Mouse (Mus musculus) liver, embryonic 14.5 days (tissue): ENCODE measurements around the gene Sugp2. TPM values are rescaled to one million over a fixed set of nuclear protein-coding genes. Genes with fewer than 3 reads are reported as not detected.
A peak's percentile ranks its signal among the peaks of the same experiment; 100 is the strongest.

Source experiments
- ATAC-seq: fragments of 200-750 bp; cut with Nextera tagmentation; 2 replicates; pipeline ENCODE4 v1.8.0; 2017; ENCODE audit warnings: moderate number of reproducible peaks, mild to moderate bottlenecking, moderate library complexity; ENCODE audit not compliant: insufficient read depth
- DNase-seq, 3 experiments: peaks; one replicate each; pipeline ENCODE4 v3.0.0-alpha.2; 2012 to 2013; ENCODE audit warnings: low read depth in 3 of 3, low spot score in 3 of 3
- H3K27ac ChIP-seq: fragments of 300-500 bp; sonication (generic); 2 replicates; pipeline ENCODE4 v1.5.1; 2014; ENCODE audit warnings: moderate library complexity, mild to moderate bottlenecking, control low read depth, inconsistent platforms
- H3K27me3 ChIP-seq: fragments of 300-500 bp; sonication (generic); 2 replicates; pipeline ENCODE4 v1.6.1; 2014; ENCODE audit warnings: mild to moderate bottlenecking, low read length, moderate library complexity; ENCODE audit not compliant: control insufficient read depth, insufficient read depth
- H3K36me3 ChIP-seq: fragments of 300-500 bp; sonication (generic); replicated peaks from 2 replicates; pipeline ENCODE4 v1.6.1; 2014; ENCODE audit warnings: low read depth; ENCODE audit not compliant: control insufficient read depth, insufficient read depth
- H3K4me1 ChIP-seq, 2 experiments: fragments of 200-500 bp in 1 of 2; fragments of 300-500 bp in 1 of 2; sonication (generic) in 1 of 2; replicated peaks; 2 replicates each; pipeline ENCODE4 v1.6.1; 2012 to 2014; ENCODE audit warnings: antibody characterized with exemption in 1 of 2, inconsistent platforms in 1 of 2, low read length in 1 of 2; ENCODE audit not compliant: control insufficient read depth in 2 of 2, insufficient read depth in 2 of 2
- H3K4me2 ChIP-seq: fragments of 300-500 bp; sonication (generic); 2 replicates; pipeline ENCODE4 v1.6.1; 2014; ENCODE audit warnings: low read depth, mild to moderate bottlenecking, control low read depth, moderate library complexity
- H3K4me3 ChIP-seq, 2 experiments: fragments of 200-500 bp in 1 of 2; fragments of 300-500 bp in 1 of 2; sonication (generic) in 1 of 2; 2 replicates each; pipeline ENCODE4 v1.5.1; 2012 to 2014; ENCODE audit warnings: low read depth in 2 of 2, low read length in 2 of 2, mild to moderate bottlenecking in 2 of 2, control low read depth in 1 of 2, inconsistent platforms in 1 of 2, moderate library complexity in 1 of 2; ENCODE audit not compliant: insufficient read depth in 1 of 2
- H3K9ac ChIP-seq: fragments of 300-500 bp; sonication (generic); replicated peaks from 2 replicates; pipeline ENCODE4 v1.6.1; 2014; ENCODE audit warnings: mild to moderate bottlenecking, control low read depth, moderate library complexity
- H3K9me3 ChIP-seq: fragments of 300-500 bp; sonication (generic); 2 replicates; pipeline ENCODE4 v1.6.1; 2016; ENCODE audit warnings: low read length, mixed read lengths; ENCODE audit not compliant: control insufficient read depth
- CTCF ChIP-seq: IDR thresholded peaks from 2 replicates; pipeline ENCODE4 v1.5.1; 2016; ENCODE audit warnings: antibody characterized with exemption, low read depth, control low read depth
- EP300 ChIP-seq: IDR thresholded peaks from 2 replicates; pipeline ENCODE4 v1.6.1; 2016; ENCODE audit warnings: antibody characterized with exemption, low read depth
- WGBS: fragments of 180-500 bp; shearing (Covaris S2); extraction: QIAGEN DNeasy Blood & Tissue Kit; methylation state at CpG from one replicate; pipeline ENCODE4 v1.1.7; 2014; ENCODE audit not compliant: insufficient replicate concordance; 5-methylcytosine and 5-hydroxymethylcytosine counted together
- polyA plus RNA-seq, 2 experiments: library from polyadenylated mRNA; depleted of rRNA in 1 of 2; stranded (reverse) in 1 of 2; unstranded in 1 of 2; fragments of >200 nt; fragmentation: Nextera tagmentation in 1 of 2; extraction: Ambion mirVana in 1 of 2; gene quantifications; 2 replicates each; pipeline versions ENCODE4 v1.2.1 to v1.2.3; 2012 to 2014

The Sugp2 gene
- polyA plus RNA-seq, 2 experiments, result 9.9 to 17.3 TPM

GRCm38 (mm10) chr8:70208130-70208529 is 25.9 kb upstream of the Sugp2 start:
- H3K27ac ChIP-seq, result no peak overlapping the region
- 67% methylated on average over 1 of the region's 1 CpGs for WGBS
- no peak for DNase-seq
- no peaks in the 10 kb centered on the region for H3K27me3 ChIP-seq
- no peak overlapping the region for H3K4me2 ChIP-seq
- H3K9me3 ChIP-seq, result no peaks in the 10 kb centered on the region
- no peak for TF ChIP-seq CTCF
- no peak for TF ChIP-seq EP300
- H3K36me3 ChIP-seq, result no peaks in the 10 kb centered on the region
- ATAC-seq, result no peak
- peaks cover 12 to 20% of the 10 kb centered on the region in 2 experiments for H3K4me1 ChIP-seq
- no peak overlapping the region for H3K4me3 ChIP-seq
- no peak overlapping the region for H3K9ac ChIP-seq

- Histone ChIP-seq H3K9ac (peak overlapping the region; percentile 20; the same call in 1 of the 2 replicates), H3K4me2 (peak overlapping the region; percentile 97), H3K36me3 (no peaks in the 10 kb centered on the region), H3K9me3 (no peaks in the 10 kb centered on the region), H3K27me3 (no peaks in the 10 kb centered on the region), H3K4me3 (peak overlapping the region in 1 of 2 experiments; percentile 80; a peak in 1 of 4 replicates), H3K27ac (no peak overlapping the region), H3K4me1 (peaks cover 14 to 19% of the 10 kb centered on the region in 2 experiments)
- 57% methylated on average over 8 of the region's 8 CpGs for WGBS
- TF ChIP-seq CTCF (no peak), EP300 (no peak)
- ATAC-seq (no peak), DNase-seq (no peak)
Measured at GRCm38 (mm10) chr8:70210538-70210937, 23.5 kb upstream of the Sugp2 start.

DNA sequence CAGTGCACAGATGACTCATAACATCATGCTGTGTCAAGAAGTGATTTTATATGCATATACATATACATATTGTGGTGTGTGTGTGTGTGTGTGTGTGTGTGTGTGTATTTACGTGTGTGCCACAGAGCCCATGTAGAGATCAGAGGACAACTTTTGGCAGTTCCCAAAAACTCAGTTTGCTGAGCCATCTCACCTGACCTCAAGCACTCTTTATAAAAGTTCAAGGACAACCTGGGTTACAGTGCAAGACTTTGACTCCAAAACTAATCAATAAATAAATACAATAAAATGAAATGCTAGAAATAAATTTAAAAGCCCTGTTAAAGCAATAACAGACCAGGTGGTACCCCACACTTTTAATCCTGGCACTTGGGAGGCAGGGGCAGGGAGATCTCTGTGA is 22.8 kb upstream of the Sugp2 start:
- H3K27me3 ChIP-seq, result no peaks in the 10 kb centered on the region
- peak overlapping the region; percentile 73 to 80 for H3K4me3 ChIP-seq
- DNase-seq (no peak), ATAC-seq (no peak)
- no peak overlapping the region for H3K27ac ChIP-seq
- peaks cover 14 to 19% of the 10 kb centered on the region in 2 experiments for H3K4me1 ChIP-seq
- no peak for TF ChIP-seq EP300
- TF ChIP-seq CTCF, result no peak
- peak overlapping the region; percentile 97 for H3K4me2 ChIP-seq
- peak overlapping the region; percentile 87 for H3K9ac ChIP-seq
- H3K36me3 ChIP-seq, result no peaks in the 10 kb centered on the region
- no peaks in the 10 kb centered on the region for H3K9me3 ChIP-seq
- WGBS, result 57% methylated on average over 1 of the region's 1 CpGs

DNA sequence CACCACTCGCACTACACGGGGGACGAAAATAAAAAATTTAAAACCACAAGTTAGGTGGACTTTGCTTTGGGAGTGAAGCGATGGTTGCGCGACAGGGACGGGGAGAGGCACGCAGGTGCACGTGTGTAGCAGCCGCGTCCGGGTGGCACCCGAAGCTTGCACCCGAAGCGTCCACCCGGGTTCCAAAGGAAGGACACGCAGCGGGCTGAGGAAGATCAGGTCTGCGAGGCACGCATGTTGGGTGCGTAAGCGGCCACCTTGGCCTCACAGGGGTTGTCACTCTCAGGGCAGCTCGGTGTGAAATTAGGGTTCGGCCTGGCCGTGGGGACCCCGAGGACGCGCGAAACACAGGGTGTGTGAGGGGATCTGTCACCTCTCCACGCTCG is 22.3 kb upstream of the Sugp2 start:
- TF ChIP-seq EP300 (no peak), CTCF (no peak)
- Histone ChIP-seq H3K9me3 (no peaks in the 10 kb centered on the region), H3K9ac (peak overlapping the region; percentile 87), H3K4me3 (peak overlapping the region; percentile 73 to 80), H3K4me1 (peaks cover 14 to 19% of the 10 kb centered on the region in 2 experiments), H3K27me3 (no peaks in the 10 kb centered on the region), H3K36me3 (no peaks in the 10 kb centered on the region), H3K4me2 (peak overlapping the region; percentile 97), H3K27ac (peak overlapping the region; percentile 55)
- WGBS, result 1% methylated on average over 31 of the region's 31 CpGs
- DNase-seq (peak in 1 of 3 experiments; percentile 36), ATAC-seq (no peak)

- H3K9ac ChIP-seq, result peak within 1 kb of the TSS; percentile 87
- peak within 1 kb of the TSS; percentile 97 for H3K4me2 ChIP-seq
- peak; percentile 99 for DNase-seq
- no peaks in the 10 kb centered on the region for H3K27me3 ChIP-seq
- no peaks in the 10 kb centered on the region for H3K36me3 ChIP-seq
- TF ChIP-seq EP300, result no peak
- TF ChIP-seq CTCF, result 0 out of 2 replicates have a peak, but pooled peaks have one; percentile 11
- H3K27ac ChIP-seq, result peak within 1 kb of the TSS; percentile 89
- peak within 1 kb of the TSS; percentile 73 to 80 for H3K4me3 ChIP-seq
- peaks cover 14 to 19% of the 10 kb centered on the region in 2 experiments for H3K4me1 ChIP-seq
- WGBS, result under 1% methylated on average over 66 of the region's 66 CpGs
- peak; percentile 92 for ATAC-seq
- no peaks in the 10 kb centered on the region for H3K9me3 ChIP-seq
Measured at GRCm38 (mm10) chr8:70212112-70213055, 21.6 kb upstream of the Sugp2 start, which contains the start of gene Slc25a42. Gene Slc25a42 (minus strand): TSS chr8:70212305.
